Mouse (Mus musculus) ES-Bruce4 (cell line): Measurements from ENCODE around the gene Nxpe3. TPM values are rescaled to one million over a fixed set of nuclear protein-coding genes. Genes with fewer than 3 reads are reported as not detected.

Experiments
- H3K27ac ChIP-seq: 2 replicates; pipeline ENCODE4 v1.5.1; 2012; ENCODE audit warnings: low read length, inconsistent platforms; ENCODE audit not compliant: insufficient read depth
- H3K27me3 ChIP-seq: 2 replicates; pipeline ENCODE4 v1.6.1; 2012; ENCODE audit warnings: mild to moderate bottlenecking, low read length, inconsistent platforms; ENCODE audit not compliant: control insufficient read depth, poor library complexity, insufficient read depth, severe bottlenecking
- H3K36me3 ChIP-seq: 2 replicates; pipeline ENCODE4 v1.6.1; 2012; ENCODE audit warnings: inconsistent platforms, mild to moderate bottlenecking, low read length, moderate library complexity; ENCODE audit not compliant: control insufficient read depth, poor library complexity, insufficient read depth, severe bottlenecking
- H3K4me1 ChIP-seq: one replicate; pipeline ENCODE4 v1.8.1; 2011; ENCODE audit warnings: low read length; ENCODE audit not compliant: control insufficient read depth, insufficient read depth
- H3K4me3 ChIP-seq: 2 replicates; pipeline ENCODE4 v1.5.1; 2011; ENCODE audit warnings: low read depth, mild to moderate bottlenecking, low read length
- H3K9ac ChIP-seq: 2 replicates; pipeline ENCODE4 v1.6.1; 2012; ENCODE audit warnings: low read depth, mild to moderate bottlenecking, inconsistent platforms; ENCODE audit not compliant: poor library complexity, severe bottlenecking
- H3K9me3 ChIP-seq: replicated peaks from 2 replicates; pipeline ENCODE4 v1.6.1; 2012; ENCODE audit warnings: mild to moderate bottlenecking, low read length, inconsistent platforms; ENCODE audit not compliant: control insufficient read depth, poor library complexity, insufficient read depth, severe bottlenecking
- CTCF ChIP-seq: IDR thresholded peaks from one replicate; pipeline ENCODE4 v1.8.1; 2011; ENCODE audit warnings: low read depth, low read length
- EP300 ChIP-seq: IDR thresholded peaks from 2 replicates; pipeline ENCODE4 v1.6.1; 2011; ENCODE audit warnings: low read depth, low read length; ENCODE audit not compliant: insufficient read depth
- POLR2A ChIP-seq: IDR thresholded peaks from one replicate; pipeline ENCODE4 v1.8.1; 2011; ENCODE audit warnings: low read length; ENCODE audit not compliant: insufficient read depth
- polyA plus RNA-seq: library from polyadenylated mRNA; stranded (reverse); fragments of >200 nt; gene quantifications from 2 replicates; pipeline ENCODE4 v1.2.4, GENCODE M21; 2011; ENCODE audit warnings: low read depth; ENCODE audit not compliant: missing spikeins, insufficient read depth, insufficient read length

Nxpe3 gene
- polyA plus RNA-seq, 1 experiment: 4.3 TPM

DNA sequence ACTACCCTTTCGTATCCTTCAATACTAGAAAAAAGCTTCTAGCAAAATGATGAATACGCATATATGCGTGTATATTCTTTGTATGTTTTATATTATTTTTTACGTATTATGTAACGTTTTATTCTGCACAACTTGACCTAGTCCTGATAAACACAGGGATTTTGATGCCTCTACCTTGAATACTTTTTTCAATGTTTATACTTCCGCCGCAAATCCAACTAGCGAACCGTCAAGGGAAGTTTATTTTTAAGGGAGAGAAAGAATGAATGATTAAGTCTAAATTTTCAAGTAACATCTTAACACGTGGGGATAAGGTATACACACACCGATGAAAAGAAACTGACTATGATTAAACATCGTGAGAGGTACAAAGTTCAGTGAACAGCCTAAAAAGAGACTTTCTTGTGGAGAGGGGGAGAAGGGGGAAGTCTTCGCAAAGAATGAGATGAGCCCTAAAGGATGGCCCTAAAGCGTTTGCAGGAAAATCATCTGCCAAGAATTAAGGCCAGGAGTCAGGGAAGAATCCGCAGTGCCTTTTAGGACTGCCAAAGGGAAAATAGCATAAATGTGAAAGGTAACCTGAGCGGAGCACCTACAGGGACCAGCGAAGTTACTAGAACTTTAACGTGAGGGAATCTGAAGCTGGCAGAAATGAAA, 72.2 kb downstream of the Nxpe3 start:
- peak overlapping the region; percentile 13; the same call in 1 of the 2 replicates for H3K27ac ChIP-seq
- H3K4me1 ChIP-seq: peaks cover 6% of the 10 kb centered on the region
- peaks cover 10% of the 10 kb centered on the region for H3K36me3 ChIP-seq
- H3K4me3 ChIP-seq: peak overlapping the region; percentile 58; the same call in 1 of the 2 replicates
- no peaks in the 10 kb centered on the region for H3K27me3 ChIP-seq
- H3K9me3 ChIP-seq: no peaks in the 10 kb centered on the region
- TF ChIP-seq CTCF (no peak), POLR2A (no peak), EP300 (no peak)
- H3K9ac ChIP-seq: peak overlapping the region; percentile 45

DNA sequence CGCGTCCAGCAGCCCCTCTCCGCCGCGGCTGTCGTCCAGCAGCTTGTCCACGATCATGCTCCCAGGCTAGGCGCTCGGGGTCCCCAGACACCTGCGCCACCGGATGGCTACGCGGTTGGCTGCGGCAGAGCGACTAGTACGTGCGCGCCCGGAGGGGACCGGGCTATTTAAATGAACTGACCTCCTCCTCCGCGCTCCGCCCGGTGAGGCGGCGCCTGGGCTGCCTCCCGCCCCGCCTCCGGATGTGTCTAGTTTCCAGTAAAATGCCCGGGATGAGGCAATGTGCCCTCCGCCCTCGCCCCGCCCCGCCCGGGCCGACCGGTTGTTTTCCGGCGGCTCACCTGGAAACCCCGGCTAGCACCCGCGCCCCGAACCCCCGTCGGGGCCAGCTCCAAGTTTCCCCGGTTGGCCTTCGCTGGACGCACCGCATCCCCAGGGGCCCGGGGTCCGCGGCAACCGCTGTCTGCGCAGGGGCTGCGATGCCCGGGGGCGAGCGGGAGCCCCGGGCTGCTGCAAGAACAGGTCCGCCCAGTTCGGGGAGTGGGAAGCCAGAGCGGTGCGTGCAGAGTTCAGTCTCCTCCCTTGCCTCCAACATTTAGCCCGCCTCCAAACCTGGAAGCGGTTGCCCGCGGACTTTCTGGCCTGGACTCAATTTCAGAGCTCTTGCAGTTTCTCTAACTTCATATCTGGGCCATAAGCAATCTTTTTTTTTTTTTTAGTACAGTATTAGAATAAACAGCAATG, 72.9 kb downstream of the Nxpe3 start:
- no peak overlapping the region for H3K27ac ChIP-seq
- TF ChIP-seq CTCF (no peak), POLR2A (peak; percentile 79)
- peak overlapping the region; percentile 92 for H3K9ac ChIP-seq
- H3K9me3 ChIP-seq: no peaks in the 10 kb centered on the region
- H3K4me1 ChIP-seq: peaks cover 6% of the 10 kb centered on the region
- peak overlapping the region; percentile 97 for H3K4me3 ChIP-seq
- no peaks in the 10 kb centered on the region for H3K27me3 ChIP-seq
- H3K36me3 ChIP-seq: peaks cover 14% of the 10 kb centered on the region

DNA sequence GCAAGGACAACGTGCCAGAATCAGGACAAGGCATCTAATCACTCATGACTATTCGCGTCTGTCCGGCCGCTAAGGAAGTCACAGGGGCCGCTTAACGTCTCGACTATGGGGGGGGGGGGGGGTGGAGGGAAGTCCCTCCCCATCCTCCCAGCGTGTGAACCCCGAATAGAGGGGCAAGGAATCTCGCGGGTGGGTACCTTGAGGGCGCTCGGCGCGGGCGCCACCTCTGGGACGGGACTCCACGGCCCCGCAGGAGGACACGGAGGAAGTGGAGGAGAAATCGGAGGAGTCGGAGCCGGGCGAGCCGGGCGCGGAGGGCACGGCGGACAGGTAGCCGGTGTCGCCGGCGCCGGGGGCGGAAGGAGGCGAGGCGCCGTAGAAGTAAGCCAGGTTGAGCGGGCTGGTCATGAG, 73.5 kb downstream of the Nxpe3 start:
- Histone ChIP-seq H3K9me3 (no peaks in the 10 kb centered on the region), H3K27ac (no peak overlapping the region), H3K4me1 (peaks cover 6% of the 10 kb centered on the region), H3K27me3 (no peaks in the 10 kb centered on the region), H3K9ac (peak overlapping the region; percentile 92), H3K4me3 (peak overlapping the region; percentile 97), H3K36me3 (peaks cover 18% of the 10 kb centered on the region)
- no peak for TF ChIP-seq POLR2A

DNA sequence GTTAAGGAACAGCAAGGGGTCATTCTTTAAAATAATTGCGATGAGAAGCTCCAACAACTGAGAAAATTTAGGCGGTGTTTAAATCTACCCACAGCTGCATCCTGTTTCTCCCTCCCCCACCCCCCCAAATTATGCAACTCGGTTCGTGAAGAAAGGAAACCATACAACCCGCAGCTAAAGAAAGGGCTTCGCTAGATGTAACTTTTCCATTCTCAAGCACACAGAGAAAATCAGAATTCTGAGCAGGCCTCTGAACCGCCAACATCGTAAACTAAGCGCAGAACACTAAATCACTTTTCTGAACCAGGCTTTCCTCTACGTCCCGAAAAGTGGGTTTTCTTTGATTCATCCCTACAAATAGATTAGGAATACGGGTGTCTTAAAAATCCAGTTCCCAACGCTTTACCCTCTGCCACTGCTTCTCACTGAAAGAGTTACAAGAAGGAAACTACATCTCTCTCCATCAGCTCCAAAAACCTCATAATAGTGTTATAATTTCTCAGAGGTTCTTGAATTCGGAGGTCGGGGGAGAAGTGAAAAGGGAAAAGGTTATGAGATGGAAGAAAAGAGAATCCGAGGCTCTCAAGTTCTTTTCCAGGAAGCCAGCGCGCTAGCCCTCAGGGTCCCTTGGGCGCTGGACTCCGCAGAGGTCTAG, 74.0 kb downstream of the Nxpe3 start:
- peak overlapping the region; percentile 97 for H3K4me3 ChIP-seq
- H3K36me3 ChIP-seq: peaks cover 21% of the 10 kb centered on the region
- TF ChIP-seq CTCF (no peak), EP300 (no peak), POLR2A (no peak)
- H3K27me3 ChIP-seq: no peaks in the 10 kb centered on the region
- H3K9me3 ChIP-seq: no peaks in the 10 kb centered on the region
- H3K9ac ChIP-seq: peak overlapping the region; percentile 92
- no peak overlapping the region for H3K27ac ChIP-seq
- peaks cover 6% of the 10 kb centered on the region for H3K4me1 ChIP-seq

DNA sequence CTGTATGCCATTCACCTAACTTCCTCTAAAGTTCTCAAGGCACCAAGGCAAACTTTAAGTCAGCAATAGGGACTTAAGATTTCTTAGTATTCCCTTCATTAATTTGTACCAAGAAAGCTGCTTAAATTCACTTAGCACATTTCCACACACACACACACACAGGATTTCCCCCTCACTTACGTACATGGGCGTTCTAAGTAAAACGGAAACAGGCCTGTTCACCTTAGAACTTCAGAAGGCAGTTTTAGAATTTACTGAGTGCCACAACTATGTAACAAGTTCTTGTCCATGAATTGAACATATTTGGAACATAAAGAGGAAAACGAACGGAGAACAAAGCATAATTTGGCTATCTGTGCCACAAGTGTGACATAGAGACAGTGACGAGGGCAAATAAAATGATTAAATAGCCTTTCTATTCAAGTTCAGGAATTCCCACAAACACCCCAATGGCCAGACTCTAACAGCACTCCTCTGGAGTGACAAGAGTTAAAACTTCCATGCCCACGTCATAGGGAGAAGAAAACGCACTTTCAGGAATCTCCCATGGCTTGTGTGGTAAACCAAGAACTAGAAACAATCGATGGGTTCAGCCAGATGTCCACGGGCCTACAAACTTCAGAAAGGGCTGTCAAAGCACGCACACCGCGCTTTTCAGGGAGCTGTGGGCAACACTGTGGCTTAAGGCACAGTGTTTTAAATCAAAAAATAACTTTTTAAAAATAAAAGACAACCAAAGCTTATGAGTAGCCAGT, 74.7 kb downstream of the Nxpe3 start:
- peak overlapping the region; percentile 70 for H3K4me3 ChIP-seq
- peaks cover 6% of the 10 kb centered on the region for H3K4me1 ChIP-seq
- H3K9me3 ChIP-seq: no peaks in the 10 kb centered on the region
- no peak overlapping the region for H3K27ac ChIP-seq
- no peaks in the 10 kb centered on the region for H3K27me3 ChIP-seq
- TF ChIP-seq EP300 (no peak), CTCF (no peak), POLR2A (no peak)
- H3K36me3 ChIP-seq: peaks cover 24% of the 10 kb centered on the region
- H3K9ac ChIP-seq: peak overlapping the region; percentile 92
